Mouse (Mus musculus) midbrain, embryonic 15.5 days (tissue): ENCODE measurements around the gene Fbxo5. TPM values are rescaled to one million over a fixed set of nuclear protein-coding genes. Genes with fewer than 3 reads are reported as not detected.

Experiments
- ATAC-seq: fragments of 200-750 bp; cut with Nextera tagmentation; replicated peaks from 2 replicates; pipeline ENCODE4 v1.8.0; 2017; ENCODE audit warnings: moderate TSS enrichment
- H3K27ac ChIP-seq: fragments of 300-500 bp; sonication (generic); 2 replicates; pipeline ENCODE4 v1.5.1; 2015; ENCODE audit warnings: mild to moderate bottlenecking, inconsistent platforms
- H3K27me3 ChIP-seq: fragments of 300-500 bp; sonication (generic); replicated peaks from 2 replicates; pipeline ENCODE4 v1.6.1; 2015; ENCODE audit warnings: inconsistent platforms
- H3K36me3 ChIP-seq: fragments of 300-500 bp; sonication (generic); replicated peaks from 2 replicates; pipeline ENCODE4 v1.6.1; 2015; ENCODE audit warnings: inconsistent platforms
- H3K4me1 ChIP-seq: fragments of 300-500 bp; sonication (generic); 2 replicates; pipeline ENCODE4 v1.6.1; 2015; ENCODE audit warnings: inconsistent platforms
- H3K4me2 ChIP-seq: fragments of 300-500 bp; sonication (generic); 2 replicates; pipeline ENCODE4 v1.6.1; 2015; ENCODE audit warnings: inconsistent platforms, mild to moderate bottlenecking, moderate library complexity
- H3K4me3 ChIP-seq: fragments of 300-500 bp; sonication (generic); 2 replicates; pipeline ENCODE4 v1.5.1; 2015; ENCODE audit warnings: mild to moderate bottlenecking, inconsistent platforms
- H3K9ac ChIP-seq: fragments of 300-500 bp; sonication (generic); 2 replicates; pipeline ENCODE4 v1.6.1; 2015; ENCODE audit warnings: mild to moderate bottlenecking, inconsistent platforms
- H3K9me3 ChIP-seq: fragments of 300-500 bp; sonication (generic); 2 replicates; pipeline ENCODE4 v1.6.1; 2016; ENCODE audit warnings: inconsistent platforms
- WGBS: fragments of 180-500 bp; shearing (Covaris S2); methylation state at CpG from one replicate; pipeline ENCODE4 v1.1.7; 2015; ENCODE audit warnings: mixed read lengths; 5-methylcytosine and 5-hydroxymethylcytosine counted together
- polyA plus RNA-seq: library from polyadenylated mRNA; unstranded; fragments of >200 nt; fragmentation: Nextera tagmentation; extraction: Ambion mirVana; gene quantifications from 2 replicates; pipeline ENCODE4 v1.2.1, GENCODE M21; 2015

The Fbxo5 gene
- polyA plus RNA-seq: 11.5 and 12.0 TPM in 2 replicates

DNA sequence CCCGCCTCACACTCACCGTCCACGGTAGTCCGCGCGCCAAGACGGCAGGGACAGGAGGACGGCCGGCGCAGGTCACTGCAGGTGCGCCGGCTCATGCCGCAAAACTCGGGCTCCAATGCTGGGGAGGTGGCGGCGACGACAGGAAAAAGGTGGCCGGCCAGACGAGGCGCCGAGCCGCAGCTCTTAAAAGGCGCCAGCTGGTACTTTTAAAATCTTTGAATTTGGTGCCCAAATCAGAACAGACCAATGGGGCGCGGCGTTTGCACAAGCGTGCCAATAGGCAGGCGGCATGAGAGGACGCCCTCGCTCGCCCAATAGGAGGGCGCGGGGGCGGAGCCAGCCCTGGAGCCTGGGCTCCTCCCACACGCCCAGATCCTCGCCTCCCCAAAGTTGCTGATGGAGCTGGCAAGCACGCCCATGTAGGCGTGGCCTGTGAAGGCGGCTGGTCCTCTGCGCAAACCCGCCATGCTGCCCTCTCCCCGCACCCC, at the start of gene Fbxo5:
TSS of gene Fbxo5 (minus strand) at position 358 of the 488 bp plus-strand sequence.
- H3K9me3 ChIP-seq: no peaks in the 10 kb centered on the region
- no peaks in the 10 kb centered on the region for H3K27me3 ChIP-seq
- H3K4me2 ChIP-seq: peak within 1 kb of the TSS; percentile 98
- peak; percentile 98 for ATAC-seq
- peak within 1 kb of the TSS; percentile 66 for H3K4me3 ChIP-seq
- peak within 1 kb of the TSS; percentile 87 for H3K27ac ChIP-seq
- WGBS: under 1% methylated on average over 42 of the region's 42 CpGs
- peak within 1 kb of the TSS; percentile 36 for H3K9ac ChIP-seq
- H3K36me3 ChIP-seq: no peaks in the 10 kb centered on the region
- H3K4me1 ChIP-seq: peaks cover 29% of the 10 kb centered on the region

DNA sequence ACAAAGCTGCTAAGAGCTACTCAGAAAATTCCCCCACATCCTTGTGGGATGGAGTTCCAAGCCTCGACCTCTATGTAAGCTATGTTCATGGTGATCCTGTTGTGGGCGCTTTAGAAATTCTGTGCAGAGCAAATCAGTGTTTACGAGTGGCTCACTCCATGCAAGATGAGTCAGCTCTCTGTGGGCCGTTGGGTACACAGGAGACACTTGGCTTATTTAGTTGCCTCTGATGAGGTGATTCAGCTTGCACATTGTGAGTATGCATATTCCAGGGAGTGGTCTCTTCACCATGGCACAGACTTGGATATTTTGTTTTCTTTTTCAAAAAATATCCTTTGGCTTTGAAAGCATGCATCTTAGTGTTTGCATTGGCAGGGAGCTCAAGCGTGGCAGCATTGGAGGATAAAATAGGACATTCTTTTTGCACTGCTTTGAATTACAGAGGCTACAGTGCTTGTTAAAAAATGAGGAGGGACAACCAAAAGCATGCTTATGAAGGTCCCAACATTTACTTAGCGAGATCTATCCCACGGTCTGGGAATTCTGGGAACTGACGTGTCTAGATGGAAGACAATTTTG, 48.0 kb upstream of the Fbxo5 start:
- no peaks in the 10 kb centered on the region for H3K4me1 ChIP-seq
- no peaks in the 10 kb centered on the region for H3K36me3 ChIP-seq
- H3K9ac ChIP-seq: no peak overlapping the region
- H3K27me3 ChIP-seq: no peaks in the 10 kb centered on the region
- H3K4me3 ChIP-seq: no peak overlapping the region
- H3K27ac ChIP-seq: no peak overlapping the region
- no peak for ATAC-seq
- H3K9me3 ChIP-seq: no peaks in the 10 kb centered on the region
- 86% methylated on average over 8 of the region's 8 CpGs for WGBS
- H3K4me2 ChIP-seq: no peak overlapping the region

DNA sequence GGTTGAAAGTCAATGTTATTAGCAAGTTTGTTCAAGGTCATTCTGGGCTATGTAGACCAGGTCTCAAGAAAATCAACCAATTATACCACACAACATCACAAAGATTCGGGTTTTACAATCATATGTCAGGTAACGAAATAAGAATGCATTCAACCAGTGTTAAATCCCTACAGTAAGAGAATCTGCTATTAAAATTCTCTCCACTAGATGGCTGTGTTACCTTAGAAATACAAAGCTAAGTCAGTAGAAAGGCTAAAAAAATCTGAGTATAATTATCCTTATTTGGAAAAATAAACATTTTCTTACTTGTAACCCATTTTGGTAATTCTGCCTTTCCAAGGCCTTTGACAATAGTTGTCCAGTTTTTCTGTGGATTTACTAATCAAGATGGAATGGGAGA, 41.5 kb upstream of the Fbxo5 start:
- no peak overlapping the region for H3K4me3 ChIP-seq
- H3K4me2 ChIP-seq: no peak overlapping the region
- H3K9ac ChIP-seq: no peak overlapping the region
- no peaks in the 10 kb centered on the region for H3K9me3 ChIP-seq
- no peak overlapping the region for H3K27ac ChIP-seq
- no peaks in the 10 kb centered on the region for H3K27me3 ChIP-seq
- no peak for ATAC-seq
- no peaks in the 10 kb centered on the region for H3K36me3 ChIP-seq
- H3K4me1 ChIP-seq: no peaks in the 10 kb centered on the region
- WGBS: 31% methylated on average over 2 of the region's 2 CpGs

DNA sequence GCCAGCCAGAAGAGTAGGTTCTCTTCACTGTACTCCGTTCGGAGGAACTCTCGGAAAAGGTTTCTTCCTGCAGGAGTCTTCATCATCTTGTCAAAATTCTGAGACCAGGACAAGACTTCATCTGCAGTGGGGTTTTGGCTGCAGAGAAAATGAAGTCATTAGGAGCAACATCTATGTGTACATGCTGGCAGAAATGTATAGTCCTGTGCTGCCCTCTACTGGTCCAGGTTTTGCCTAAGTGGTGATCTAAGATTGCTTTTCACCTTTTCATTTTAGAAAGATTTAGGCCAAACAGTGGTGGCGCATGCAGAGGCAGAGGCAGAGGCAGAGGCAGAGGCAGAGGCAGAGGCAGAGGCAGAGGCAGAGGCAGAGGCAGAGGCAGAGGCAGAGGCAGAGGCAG, 36.0 kb upstream of the Fbxo5 start:
- ATAC-seq: no peak
- 84% methylated on average over 4 of the region's 4 CpGs for WGBS

DNA sequence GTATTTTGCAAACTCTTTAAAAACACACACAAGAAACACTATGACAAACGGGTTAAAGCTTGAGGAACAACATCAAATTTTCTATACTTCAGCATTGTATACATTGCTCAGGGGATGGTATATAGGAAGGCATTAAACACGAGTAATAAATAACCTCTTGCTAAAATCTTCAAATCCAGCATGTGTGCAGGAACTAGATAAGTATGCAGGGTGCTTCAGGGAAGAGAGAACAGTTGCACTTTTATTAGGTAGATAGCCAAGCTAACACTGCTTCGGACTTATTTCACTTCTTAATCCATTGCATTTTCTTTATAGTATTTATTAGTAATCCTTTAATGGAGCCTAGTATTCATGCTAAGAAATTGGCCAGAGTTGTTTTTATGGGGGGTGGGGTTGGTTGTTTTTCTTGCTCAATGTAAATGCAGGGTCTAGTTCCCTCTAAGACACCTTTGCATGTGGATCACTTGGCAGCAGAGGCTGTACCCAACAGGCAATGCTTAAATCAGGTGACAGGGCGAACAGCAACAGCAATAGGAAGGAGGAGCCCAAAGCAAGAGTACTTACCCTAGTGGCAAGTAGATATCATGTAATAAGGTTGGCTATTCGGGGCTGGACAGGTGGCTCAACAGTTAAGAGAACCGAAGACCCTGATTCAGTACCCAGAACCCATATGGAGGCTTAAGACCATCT, 21.1 kb upstream of the Fbxo5 start:
- Histone ChIP-seq H3K9me3 (no peaks in the 10 kb centered on the region), H3K4me1 (peaks cover 25% of the 10 kb centered on the region), H3K27ac (no peak overlapping the region), H3K36me3 (no peaks in the 10 kb centered on the region), H3K4me3 (no peak overlapping the region), H3K9ac (no peak overlapping the region), H3K4me2 (no peak overlapping the region), H3K27me3 (no peaks in the 10 kb centered on the region)
- WGBS: 74% methylated on average over 6 of the region's 6 CpGs
- ATAC-seq: no peak

More for the DNA sequence above, 36.0 kb upstream of the Fbxo5 start:
- no peaks in the 10 kb centered on the region for H3K27me3 ChIP-seq
- no peak overlapping the region for H3K4me3 ChIP-seq
- no peak overlapping the region for H3K9ac ChIP-seq
- no peak overlapping the region for H3K27ac ChIP-seq
- peaks cover 14% of the 10 kb centered on the region for H3K36me3 ChIP-seq
- H3K9me3 ChIP-seq: no peaks in the 10 kb centered on the region
- H3K4me1 ChIP-seq: no peaks in the 10 kb centered on the region
- H3K4me2 ChIP-seq: no peak overlapping the region

- Histone ChIP-seq H3K4me1 (peaks cover 28% of the 10 kb centered on the region), H3K36me3 (no peaks in the 10 kb centered on the region), H3K27me3 (no peaks in the 10 kb centered on the region), H3K9ac (no peak overlapping the region), H3K9me3 (no peaks in the 10 kb centered on the region), H3K4me2 (peak overlapping the region; percentile 75), H3K27ac (peak overlapping the region; percentile 87), H3K4me3 (peak overlapping the region; percentile 99)
- 0% methylated on average over 3 of the region's 3 CpGs for WGBS
- ATAC-seq: peak; percentile 15
Measured at GRCm38 (mm10) chr10:5824779-5825178, 19.4 kb upstream of the Fbxo5 start.

GRCm38 (mm10) chr10:5823740-5824491, 18.5 kb upstream of the Fbxo5 start, which contains the start of gene Mtrf1l:
Gene Mtrf1l (minus strand): TSS chr10:5823910.
- no peaks in the 10 kb centered on the region for H3K36me3 ChIP-seq
- H3K9me3 ChIP-seq: no peaks in the 10 kb centered on the region
- peak within 1 kb of the TSS; percentile 87 for H3K27ac ChIP-seq
- peak; percentile 98 for ATAC-seq
- no peaks in the 10 kb centered on the region for H3K27me3 ChIP-seq
- H3K4me3 ChIP-seq: peak within 1 kb of the TSS; percentile 99
- H3K4me2 ChIP-seq: peak within 1 kb of the TSS; percentile 75
- WGBS: under 1% methylated on average over 46 of the region's 47 CpGs
- H3K9ac ChIP-seq: peak within 1 kb of the TSS; percentile 85
- H3K4me1 ChIP-seq: peaks cover 28% of the 10 kb centered on the region

- no peak for ATAC-seq
- Histone ChIP-seq H3K9me3 (no peaks in the 10 kb centered on the region), H3K4me3 (peak overlapping the region; percentile 99), H3K27me3 (no peaks in the 10 kb centered on the region), H3K4me2 (peak overlapping the region; percentile 75), H3K27ac (peak overlapping the region; percentile 87), H3K36me3 (0 out of 2 replicates have a peak, but pooled peaks cover 5% of the 10 kb centered on the region), H3K4me1 (peaks cover 28% of the 10 kb centered on the region), H3K9ac (peak overlapping the region; percentile 85)
- under 1% methylated on average over 37 of the region's 37 CpGs for WGBS
Measured at GRCm38 (mm10) chr10:5823291-5823739, 17.9 kb upstream of the Fbxo5 start.

- Histone ChIP-seq H3K4me2 (no peak overlapping the region), H3K36me3 (peaks cover 26% of the 10 kb centered on the region), H3K4me1 (peaks cover 17% of the 10 kb centered on the region), H3K27me3 (no peaks in the 10 kb centered on the region), H3K9ac (no peak overlapping the region), H3K27ac (no peak overlapping the region), H3K4me3 (no peak overlapping the region), H3K9me3 (no peaks in the 10 kb centered on the region)
- 89% methylated on average over 3 of the region's 3 CpGs for WGBS
- ATAC-seq: no peak
Measured at GRCm38 (mm10) chr10:5818772-5819171, 13.4 kb upstream of the Fbxo5 start.

- no peak overlapping the region for H3K9ac ChIP-seq
- H3K36me3 ChIP-seq: peaks cover 44% of the 10 kb centered on the region
- H3K9me3 ChIP-seq: no peaks in the 10 kb centered on the region
- WGBS: 99% methylated on average over 2 of the region's 2 CpGs
- H3K4me3 ChIP-seq: no peak overlapping the region
- no peaks in the 10 kb centered on the region for H3K4me1 ChIP-seq
- no peak overlapping the region for H3K4me2 ChIP-seq
- no peaks in the 10 kb centered on the region for H3K27me3 ChIP-seq
- no peak overlapping the region for H3K27ac ChIP-seq
- no peak for ATAC-seq
Measured at GRCm38 (mm10) chr10:5815968-5816367, 10.6 kb upstream of the Fbxo5 start.

GRCm38 (mm10) chr10:5813724-5814123, 8.3 kb upstream of the Fbxo5 start:
- Histone ChIP-seq H3K4me2 (no peak overlapping the region), H3K9ac (no peak overlapping the region), H3K9me3 (no peaks in the 10 kb centered on the region), H3K4me3 (no peak overlapping the region), H3K36me3 (peaks cover 43% of the 10 kb centered on the region), H3K27me3 (no peaks in the 10 kb centered on the region), H3K27ac (no peak overlapping the region), H3K4me1 (no peaks in the 10 kb centered on the region)
- ATAC-seq: no peak
- 94% methylated on average over 11 of the region's 11 CpGs for WGBS

- H3K27me3 ChIP-seq: no peaks in the 10 kb centered on the region
- no peak overlapping the region for H3K27ac ChIP-seq
- peaks cover 9% of the 10 kb centered on the region; the same call in 1 of the 2 replicates for H3K36me3 ChIP-seq
- WGBS: 82% methylated on average over 2 of the region's 2 CpGs
- no peaks in the 10 kb centered on the region for H3K9me3 ChIP-seq
- ATAC-seq: no peak
- no peak overlapping the region for H3K4me2 ChIP-seq
- H3K9ac ChIP-seq: no peak overlapping the region
- peaks cover 26% of the 10 kb centered on the region for H3K4me1 ChIP-seq
- no peak overlapping the region for H3K4me3 ChIP-seq
Measured at GRCm38 (mm10) chr10:5807683-5808082, 2.3 kb upstream of the Fbxo5 start.
